Mouse (Mus musculus): Measurements from ENCODE around the gene Sgo2a. TPM values are rescaled to one million over a fixed set of nuclear protein-coding genes. Genes with fewer than 3 reads are reported as not detected.

Sgo2a gene
- polyA plus RNA-seq, 1 experiment from 2014 or later: 1.3 TPM

DNA sequence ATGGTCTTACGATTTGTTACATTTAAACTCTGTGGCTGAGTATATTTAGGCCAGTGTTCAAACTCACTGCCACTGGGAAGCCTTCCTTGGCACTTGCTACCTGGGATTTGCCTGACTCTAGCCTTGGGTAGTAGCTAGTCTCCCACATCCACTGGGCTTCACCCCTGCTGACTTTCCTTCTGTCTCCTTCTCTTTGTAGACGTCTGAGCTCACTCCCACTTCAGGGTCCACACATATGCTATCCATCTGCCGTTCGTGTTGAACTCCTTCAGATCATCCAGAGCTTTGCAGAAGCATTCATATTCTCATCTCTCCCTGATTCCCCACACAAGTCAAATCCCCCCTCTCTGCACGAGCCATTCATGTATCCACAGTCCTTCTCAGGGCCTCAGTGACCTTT is 49.8 kb downstream of the Sgo2a start:
- DNase-seq (ENCODE audit: low spot score) (no peak), ATAC-seq (no peak)
- 65% methylated on average over 5 of the region's 5 CpGs for WGBS

DNA sequence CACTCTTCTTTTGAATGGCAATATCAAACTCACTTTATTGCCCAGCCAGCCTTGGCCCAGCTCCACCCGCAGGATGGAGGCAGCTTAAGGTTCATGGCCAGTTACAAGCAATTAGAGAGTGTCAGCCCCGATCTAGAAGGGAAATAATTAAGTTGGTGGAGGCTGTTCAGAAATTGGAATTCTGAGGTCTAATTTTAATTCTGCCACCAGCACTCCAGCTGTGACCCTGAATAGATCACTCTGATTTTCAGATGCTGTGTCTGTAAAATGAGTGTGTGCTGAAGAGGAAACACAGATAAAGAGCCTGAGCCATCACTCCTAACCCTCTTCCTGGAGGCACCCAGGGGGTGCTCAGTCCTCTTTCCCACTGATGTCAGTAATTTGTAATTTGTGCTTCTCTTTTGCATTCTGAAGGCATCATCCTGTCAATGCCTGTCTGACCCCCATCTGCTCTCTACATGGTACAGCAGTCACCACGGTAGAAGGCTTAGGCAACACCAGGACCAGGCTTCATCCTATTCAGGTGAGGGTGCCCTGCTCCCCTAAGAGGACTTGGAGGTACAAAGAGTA is 51.0 kb downstream of the Sgo2a start:
- Histone ChIP-seq H3K27ac (ENCODE audit: low read length) (no peak overlapping the region), H3K27me3 (replicated peaks; ENCODE audit: insufficient read depth, low read length) (no peaks in the 10 kb centered on the region), H3K9ac (replicated peaks; ENCODE audit: low read depth) (no peak overlapping the region), H3K4me3 (ENCODE audit: low read depth, low read length) (no peak overlapping the region), H3K4me1 (ENCODE audit: insufficient read depth, low read depth, low read length) (no peaks in the 10 kb centered on the region), H3K36me3 (ENCODE audit: insufficient read depth, low read length) (no peaks in the 10 kb centered on the region), H3K4me2 (replicated peaks; ENCODE audit: low read depth, low read length) (no peak overlapping the region), H3K9me3 (ENCODE audit: low read length) (no peaks in the 10 kb centered on the region)
- no peak for TF ChIP-seq EP300 (IDR thresholded peaks at IDR 0.05)
- no peak for TF ChIP-seq CTCF (IDR thresholded peaks at IDR 0.05)
- DNase-seq (ENCODE audit: low spot score) (no peak), ATAC-seq (no peak)
- 67% methylated on average over 3 of the region's 3 CpGs for WGBS

More for the DNA sequence above, 49.8 kb downstream of the Sgo2a start:
- H3K9ac ChIP-seq (replicated peaks; ENCODE audit: low read depth): no peak overlapping the region
- TF ChIP-seq CTCF (IDR thresholded peaks at IDR 0.05) (no peak), EP300 (IDR thresholded peaks at IDR 0.05) (no peak)
- no peaks in the 10 kb centered on the region for H3K9me3 ChIP-seq (ENCODE audit: low read length)
- H3K27me3 ChIP-seq (replicated peaks; ENCODE audit: insufficient read depth, low read length): no peaks in the 10 kb centered on the region
- no peak overlapping the region for H3K4me3 ChIP-seq (ENCODE audit: low read depth, low read length)
- H3K4me2 ChIP-seq (replicated peaks; ENCODE audit: low read depth, low read length): no peak overlapping the region
- H3K4me1 ChIP-seq (ENCODE audit: insufficient read depth, low read depth, low read length): no peaks in the 10 kb centered on the region
- H3K27ac ChIP-seq (ENCODE audit: low read length): no peak overlapping the region
- H3K36me3 ChIP-seq (ENCODE audit: insufficient read depth, low read length): no peaks in the 10 kb centered on the region

DNA sequence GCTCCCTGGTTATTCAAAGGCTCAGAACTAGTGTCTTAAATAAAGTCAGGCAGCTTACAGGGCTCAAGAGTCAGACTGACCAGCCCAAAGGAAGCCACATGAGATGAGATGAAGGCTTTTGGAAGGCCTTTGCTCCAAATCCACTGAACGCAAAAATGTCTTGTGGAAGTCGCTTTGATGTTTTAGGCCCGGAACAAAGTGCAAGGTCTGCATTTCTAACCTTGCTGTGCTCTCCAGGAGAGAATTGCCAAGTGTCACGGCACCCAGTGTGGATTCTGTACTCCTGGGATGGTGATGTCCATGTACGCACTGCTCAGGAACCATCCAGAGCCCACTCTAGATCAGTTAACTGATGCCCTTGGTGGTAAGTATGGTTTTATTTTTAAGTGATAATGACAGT is 53.4 kb downstream of the Sgo2a start:
- ATAC-seq (no peak), DNase-seq (ENCODE audit: low spot score) (no peak)
- no peaks in the 10 kb centered on the region for H3K9me3 ChIP-seq (ENCODE audit: low read length)
- no peaks in the 10 kb centered on the region for H3K36me3 ChIP-seq (ENCODE audit: insufficient read depth, low read length)
- H3K27me3 ChIP-seq (replicated peaks; ENCODE audit: insufficient read depth, low read length): no peaks in the 10 kb centered on the region
- H3K4me3 ChIP-seq (ENCODE audit: low read depth, low read length): no peak overlapping the region
- TF ChIP-seq EP300 (IDR thresholded peaks at IDR 0.05) (no peak), CTCF (IDR thresholded peaks at IDR 0.05) (no peak)
- H3K4me2 ChIP-seq (replicated peaks; ENCODE audit: low read depth, low read length): no peak overlapping the region
- H3K27ac ChIP-seq (ENCODE audit: low read length): no peak overlapping the region
- 87% methylated on average over 5 of the region's 5 CpGs for WGBS
- H3K4me1 ChIP-seq (ENCODE audit: insufficient read depth, low read depth, low read length): no peaks in the 10 kb centered on the region
- no peak overlapping the region for H3K9ac ChIP-seq (replicated peaks; ENCODE audit: low read depth)

DNA sequence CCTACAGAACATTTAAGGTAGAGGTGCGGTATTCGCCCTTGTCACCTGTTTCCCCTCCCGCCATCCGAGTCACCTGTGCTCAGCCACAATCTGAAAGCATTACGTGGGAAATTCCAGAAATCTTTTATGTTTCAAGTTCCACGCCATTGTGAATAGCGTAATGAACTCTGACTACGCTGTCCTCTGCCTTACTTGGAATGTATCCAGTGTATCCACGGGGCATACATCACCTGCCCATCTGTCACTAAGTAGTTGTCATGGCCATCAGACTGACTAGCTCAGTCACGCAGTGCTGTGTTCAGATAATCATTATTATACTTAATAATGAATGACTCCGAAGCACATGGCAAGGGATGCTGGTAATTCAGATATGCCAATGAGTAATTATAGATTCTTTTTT is 59.8 kb downstream of the Sgo2a start:
- no peak overlapping the region for H3K4me2 ChIP-seq (replicated peaks; ENCODE audit: low read depth, low read length)
- no peak for DNase-seq (ENCODE audit: low spot score)
- H3K27ac ChIP-seq (ENCODE audit: low read length): no peak overlapping the region
- H3K27me3 ChIP-seq (replicated peaks; ENCODE audit: insufficient read depth, low read length): no peaks in the 10 kb centered on the region
- no peaks in the 10 kb centered on the region for H3K4me1 ChIP-seq (ENCODE audit: insufficient read depth, low read depth, low read length)
- no peak for ATAC-seq
- H3K9ac ChIP-seq (replicated peaks; ENCODE audit: low read depth): no peak overlapping the region
- H3K9me3 ChIP-seq (ENCODE audit: low read length): no peaks in the 10 kb centered on the region
- H3K36me3 ChIP-seq (ENCODE audit: insufficient read depth, low read length): no peaks in the 10 kb centered on the region
- TF ChIP-seq EP300 (IDR thresholded peaks at IDR 0.05) (no peak), CTCF (IDR thresholded peaks at IDR 0.05) (no peak)
- WGBS: 85% methylated on average over 11 of the region's 11 CpGs
- H3K4me3 ChIP-seq (ENCODE audit: low read depth, low read length): no peak overlapping the region

DNA sequence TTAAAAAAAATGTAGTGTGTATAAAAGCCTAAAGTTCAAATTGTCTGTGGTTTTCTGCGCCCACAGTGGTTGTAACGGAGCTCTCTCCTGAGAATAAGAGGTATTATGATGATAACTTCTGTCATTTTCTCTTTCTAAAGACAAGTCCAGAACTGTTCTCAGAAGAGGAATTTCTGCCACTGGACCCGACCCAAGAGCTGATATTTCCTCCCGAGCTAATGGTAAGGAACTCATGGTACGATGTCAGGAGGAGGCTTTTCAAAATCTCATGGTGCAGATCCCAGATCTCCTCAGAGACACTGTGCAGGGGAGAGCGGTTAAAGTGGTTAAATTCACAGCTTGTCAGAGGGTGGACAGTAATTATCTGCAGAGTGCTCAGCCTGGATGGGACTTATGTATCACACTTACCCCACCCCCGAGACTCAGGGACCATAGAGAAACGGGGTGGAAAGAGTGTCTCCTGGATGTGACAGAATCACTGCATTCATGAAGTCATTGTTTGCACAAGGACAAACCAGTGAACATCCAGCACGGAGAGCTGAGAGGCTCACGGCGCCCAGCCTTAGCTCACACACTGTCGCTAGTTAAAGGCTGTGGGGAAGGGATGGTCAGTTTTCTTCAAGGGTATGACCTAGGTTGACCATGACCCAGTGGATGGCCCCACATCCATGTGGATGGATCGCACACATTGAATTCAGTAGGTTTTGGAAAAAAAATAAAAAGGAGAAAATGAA is 60.5 kb downstream of the Sgo2a start:
- Histone ChIP-seq H3K9me3 (ENCODE audit: low read length) (no peaks in the 10 kb centered on the region), H3K27ac (ENCODE audit: low read length) (no peak overlapping the region), H3K4me1 (ENCODE audit: insufficient read depth, low read depth, low read length) (no peaks in the 10 kb centered on the region), H3K36me3 (ENCODE audit: insufficient read depth, low read length) (no peaks in the 10 kb centered on the region), H3K4me2 (replicated peaks; ENCODE audit: low read depth, low read length) (peak overlapping the region; percentile 11; the same call in 1 of the 2 replicates), H3K27me3 (replicated peaks; ENCODE audit: insufficient read depth, low read length) (no peaks in the 10 kb centered on the region), H3K4me3 (ENCODE audit: low read depth, low read length) (no peak overlapping the region), H3K9ac (replicated peaks; ENCODE audit: low read depth) (no peak overlapping the region)
- ATAC-seq: peak; percentile 73
- TF ChIP-seq CTCF (IDR thresholded peaks at IDR 0.05): no peak
- no peak for TF ChIP-seq EP300 (IDR thresholded peaks at IDR 0.05)
- WGBS: 49% methylated on average over 13 of the region's 13 CpGs
- DNase-seq (ENCODE audit: low spot score): peak; percentile 27

DNA sequence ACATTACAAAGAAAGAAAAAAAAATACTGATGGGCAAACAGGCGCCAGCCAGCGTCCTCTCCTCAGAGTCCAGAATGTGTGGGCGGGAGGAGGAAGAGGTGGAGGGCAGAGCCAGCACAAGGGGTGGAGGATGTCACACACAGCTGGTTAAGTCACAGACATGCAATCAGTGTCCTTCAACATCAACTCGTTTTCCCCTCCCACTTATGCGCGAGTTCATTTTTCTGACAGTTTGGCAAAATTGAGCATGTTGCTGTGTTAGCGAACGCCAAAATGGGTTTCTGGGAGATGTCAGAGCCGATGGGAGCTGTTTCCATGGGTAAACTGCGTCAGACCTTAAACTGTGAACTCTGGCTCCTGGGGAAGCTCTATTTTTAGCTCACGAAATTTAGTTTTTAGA is 61.2 kb downstream of the Sgo2a start:
- Histone ChIP-seq H3K9ac (replicated peaks; ENCODE audit: low read depth) (no peak overlapping the region), H3K4me1 (ENCODE audit: insufficient read depth, low read depth, low read length) (no peaks in the 10 kb centered on the region), H3K4me3 (ENCODE audit: low read depth, low read length) (no peak overlapping the region), H3K4me2 (replicated peaks; ENCODE audit: low read depth, low read length) (peak overlapping the region; percentile 11; the same call in 1 of the 2 replicates), H3K27ac (ENCODE audit: low read length) (0 out of 2 replicates have a peak overlapping the region, but pooled peaks have one; percentile 6), H3K27me3 (replicated peaks; ENCODE audit: insufficient read depth, low read length) (no peaks in the 10 kb centered on the region), H3K9me3 (ENCODE audit: low read length) (no peaks in the 10 kb centered on the region), H3K36me3 (ENCODE audit: insufficient read depth, low read length) (no peaks in the 10 kb centered on the region)
- no peak for TF ChIP-seq CTCF (IDR thresholded peaks at IDR 0.05)
- 44% methylated on average over 11 of the region's 11 CpGs for WGBS
- peak; percentile 83 for DNase-seq (ENCODE audit: low spot score)
- peak; percentile 92 for ATAC-seq
